Mouse (Mus musculus) adrenal gland, postnatal 36 days (tissue): ENCODE measurements around the gene Dhtkd1. TPM values are rescaled to one million over a fixed set of nuclear protein-coding genes. Genes with fewer than 3 reads are reported as not detected.

Experiments used
- total RNA-seq, 2 experiments: library from RNA; stranded (reverse); gene quantifications; 2 replicates each; pipeline ENCODE4 v1.2.3; 2021

The Dhtkd1 gene
- total RNA-seq, 2 experiments from 2014 or later, result 7.7 to 14.2 TPM

Other genes with a start within 250 kb of the Dhtkd1 start
- gene Camk1d, start 228.3 kb downstream of the Dhtkd1 start, total RNA-seq, result 1 to 10 TPM; 6.6 TPM
- 10 to 100 TPM; 45.0 to 49.3 TPM for gene Nudt5, start 97.8 kb downstream of the Dhtkd1 start, total RNA-seq
- 100 to 1,000 TPM; 133 to 138 TPM for gene Cdc123, start 97.6 kb downstream of the Dhtkd1 start, total RNA-seq
- under 1 TPM; 0.66 to 0.73 TPM for gene Gm13199, start 79.9 kb downstream of the Dhtkd1 start, total RNA-seq
- 10 to 100 TPM; 28.0 to 38.2 TPM for gene Sec61a2, start 47.4 kb downstream of the Dhtkd1 start, total RNA-seq
- gene Upf2, start 8.7 kb upstream of the Dhtkd1 start, total RNA-seq, result 10 to 100 TPM; 22.1 to 24.5 TPM
- 10 to 100 TPM; 12.1 to 14.5 TPM for gene Proser2, start 187.4 kb upstream of the Dhtkd1 start, total RNA-seq